Mouse (Mus musculus) lung, postnatal 0 days (tissue): ENCODE results near the gene Podnl1. TPM values are rescaled to one million over a fixed set of nuclear protein-coding genes. Genes with fewer than 3 reads are reported as not detected.

Experiments
- ATAC-seq: fragments of 200-750 bp; cut with Nextera tagmentation; 2 replicates; pipeline ENCODE4 v1.8.0; 2017; ENCODE audit warnings: moderate library complexity
- DNase-seq: peaks from one replicate; pipeline ENCODE4 v3.0.0-alpha.2; 2016; ENCODE audit warnings: low spot score
- H3K27ac ChIP-seq: fragments of 300-500 bp; sonication (generic); 2 replicates; pipeline ENCODE4 v1.5.1; 2014; ENCODE audit warnings: antibody characterized with exemption, mild to moderate bottlenecking, low read length, mixed read lengths
- H3K27me3 ChIP-seq: fragments of 300-500 bp; sonication (generic); replicated peaks from 2 replicates; pipeline ENCODE4 v1.6.1; 2014; ENCODE audit warnings: low read length, mixed read lengths; ENCODE audit not compliant: insufficient read depth
- H3K36me3 ChIP-seq: fragments of 300-500 bp; sonication (generic); 2 replicates; pipeline ENCODE4 v1.6.1; 2014; ENCODE audit warnings: low read length, mixed read lengths; ENCODE audit not compliant: insufficient read depth
- H3K4me1 ChIP-seq: fragments of 300-500 bp; sonication (generic); 2 replicates; pipeline ENCODE4 v1.6.1; 2014; ENCODE audit warnings: antibody characterized with exemption, low read depth, low read length, mixed read lengths; ENCODE audit not compliant: insufficient read depth
- H3K4me2 ChIP-seq: fragments of 300-500 bp; sonication (generic); replicated peaks from 2 replicates; pipeline ENCODE4 v1.6.1; 2014; ENCODE audit warnings: low read depth, mild to moderate bottlenecking, low read length, moderate library complexity, mixed read lengths
- H3K4me3 ChIP-seq: fragments of 300-500 bp; sonication (generic); 2 replicates; pipeline ENCODE4 v1.5.1; 2014; ENCODE audit warnings: low read depth, low read length
- H3K9ac ChIP-seq: fragments of 300-500 bp; sonication (generic); replicated peaks from 2 replicates; pipeline ENCODE4 v1.6.1; 2014; ENCODE audit warnings: low read depth, mild to moderate bottlenecking
- H3K9me3 ChIP-seq: fragments of 300-500 bp; sonication (generic); 2 replicates; pipeline ENCODE4 v1.6.1; 2016; ENCODE audit warnings: low read length, mixed read lengths
- CTCF ChIP-seq: IDR thresholded peaks from 2 replicates; pipeline ENCODE4 v1.5.1; 2016; ENCODE audit warnings: antibody characterized with exemption, mild to moderate bottlenecking
- EP300 ChIP-seq: IDR thresholded peaks from 2 replicates; pipeline ENCODE4 v1.6.1; 2016; ENCODE audit warnings: antibody characterized with exemption, mild to moderate bottlenecking, control low read depth
- WGBS: fragments of 180-500 bp; shearing (Covaris S2); extraction: QIAGEN DNeasy Blood & Tissue Kit; methylation state at CpG from one replicate; pipeline ENCODE4 v1.1.7; 2014; 5-methylcytosine and 5-hydroxymethylcytosine counted together
- polyA plus RNA-seq: library from polyadenylated mRNA; unstranded; fragments of >200 nt; fragmentation: Nextera tagmentation; extraction: Ambion mirVana; gene quantifications from 2 replicates; pipeline ENCODE4 v1.2.1, GENCODE M21; 2015

Podnl1 gene
- polyA plus RNA-seq, 1 experiment from 2014 or later: 0.19 TPM

DNA sequence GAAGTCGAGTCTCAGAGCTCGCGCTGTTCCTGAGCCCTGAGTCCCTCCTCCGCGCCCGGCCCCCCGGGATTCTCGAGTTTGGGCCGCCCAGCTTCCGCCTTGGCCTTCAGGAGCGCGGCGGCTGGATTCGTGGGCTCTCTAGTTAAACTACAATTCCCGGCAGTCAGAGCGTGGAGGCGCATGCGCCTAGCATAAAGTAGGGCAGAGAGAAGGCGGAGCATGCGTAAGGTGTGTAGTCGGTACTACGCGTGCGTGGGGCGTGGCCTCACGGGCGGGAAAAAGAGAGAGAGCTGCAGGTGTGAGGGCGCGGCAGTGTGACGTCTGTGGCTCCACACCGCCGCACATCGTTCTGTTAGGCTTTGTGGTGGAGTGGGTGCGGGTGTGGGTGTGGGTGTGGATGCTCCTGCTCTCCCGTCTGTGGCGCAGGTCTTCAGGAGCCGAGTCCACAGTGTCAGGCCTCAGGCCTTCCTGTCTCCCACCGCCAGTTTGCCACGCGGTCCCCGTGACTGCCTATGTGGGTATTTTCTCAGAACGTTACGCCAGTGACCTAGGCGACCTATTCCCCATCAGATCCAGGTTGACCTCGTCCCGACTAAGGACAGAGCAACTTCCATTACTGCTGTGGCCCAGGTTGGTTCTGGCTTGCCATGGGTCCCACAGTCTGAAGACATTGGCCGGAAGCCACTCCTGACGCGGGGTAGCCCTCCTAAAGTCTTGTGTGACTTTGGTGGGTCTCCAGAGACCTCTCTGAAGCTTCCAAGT lies 22.2 kb downstream of the Podnl1 start, which contains the start of the genes Cc2d1a and 4930432K21Rik:
Cc2d1a (minus strand) TSS at position 168 of the 762 bp plus-strand sequence.
4930432K21Rik (plus strand) TSS at position 257 of the 762 bp plus-strand sequence.
- H3K4me2 ChIP-seq: peak within 1 kb of the TSS; percentile 96
- peak within 1 kb of the TSS; percentile 69 for H3K27ac ChIP-seq
- 18% methylated on average over 40 of the region's 49 CpGs for WGBS
- H3K9me3 ChIP-seq: no peaks in the 10 kb centered on the region
- H3K9ac ChIP-seq: peak within 1 kb of the TSS; percentile 60
- TF ChIP-seq EP300 (no peak), CTCF (no peak)
- no peaks in the 10 kb centered on the region for H3K27me3 ChIP-seq
- ATAC-seq (peak; percentile 95), DNase-seq (peak; percentile 99)
- H3K4me3 ChIP-seq: peak within 1 kb of the TSS; percentile 60
- H3K4me1 ChIP-seq: peaks cover 6% of the 10 kb centered on the region; the same call in 1 of the 2 replicates
- peaks cover 10% of the 10 kb centered on the region; the same call in 1 of the 2 replicates for H3K36me3 ChIP-seq

DNA sequence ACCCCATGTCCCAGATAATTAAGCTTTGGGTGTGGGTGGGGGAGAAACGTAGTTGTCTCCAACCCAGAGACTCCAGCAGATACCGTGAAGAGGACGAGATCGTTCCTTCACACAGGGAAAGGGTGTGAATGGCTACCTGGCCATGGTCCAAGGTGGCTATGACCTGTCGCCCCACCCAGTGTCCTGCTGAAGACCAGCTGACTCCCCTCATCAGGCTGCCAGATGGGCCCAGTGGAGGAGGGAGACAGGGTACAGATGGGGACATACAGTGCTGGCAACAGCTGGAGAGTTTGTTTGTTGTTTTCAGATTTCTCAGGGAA lies 22.7 kb downstream of the Podnl1 start:
- peak overlapping the region; percentile 96; the same call in 1 of the 2 replicates for H3K4me2 ChIP-seq
- DNase-seq (peak; percentile 62), ATAC-seq (peak; percentile 33; the same call in 1 of the 2 replicates)
- no peaks in the 10 kb centered on the region for H3K9me3 ChIP-seq
- H3K36me3 ChIP-seq: peaks cover 5% of the 10 kb centered on the region; the same call in 1 of the 2 replicates
- peak overlapping the region; percentile 40; the same call in 1 of the 2 replicates for H3K27ac ChIP-seq
- H3K27me3 ChIP-seq: no peaks in the 10 kb centered on the region
- peaks cover 6% of the 10 kb centered on the region; the same call in 1 of the 2 replicates for H3K4me1 ChIP-seq
- TF ChIP-seq EP300: no peak
- TF ChIP-seq CTCF: no peak
- H3K9ac ChIP-seq: 0 out of 2 replicates have a peak overlapping the region, but pooled peaks have one; percentile 60
- WGBS: 53% methylated on average over 5 of the region's 5 CpGs
- H3K4me3 ChIP-seq: 0 out of 2 replicates have a peak overlapping the region, but pooled peaks have one; percentile 60

DNA sequence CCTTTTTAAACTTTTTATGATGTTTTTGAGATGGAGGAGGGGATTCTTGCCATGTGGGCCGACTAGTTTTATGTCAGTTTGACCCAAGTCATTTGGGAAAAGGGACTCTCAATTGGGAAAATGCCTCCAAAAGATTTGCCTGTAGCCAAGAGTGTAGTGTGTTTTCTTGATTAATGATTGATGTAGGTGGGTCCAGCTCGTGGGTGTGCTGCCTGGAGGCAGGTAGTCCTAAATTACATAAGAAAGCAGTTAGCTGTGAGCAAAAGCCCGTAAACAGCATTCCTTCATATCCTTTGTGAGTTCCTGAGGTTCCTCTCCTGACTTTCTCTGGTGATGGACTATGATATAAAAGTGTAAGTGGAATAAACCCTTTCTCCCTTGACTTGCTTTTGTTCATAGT lies 23.4 kb downstream of the Podnl1 start:
- H3K4me1 ChIP-seq: peaks cover 6% of the 10 kb centered on the region; the same call in 1 of the 2 replicates
- no peak overlapping the region for H3K4me3 ChIP-seq
- H3K36me3 ChIP-seq: no peaks in the 10 kb centered on the region
- WGBS: 63% methylated on average over 3 of the region's 3 CpGs
- H3K9ac ChIP-seq: no peak overlapping the region
- H3K9me3 ChIP-seq: no peaks in the 10 kb centered on the region
- H3K27me3 ChIP-seq: no peaks in the 10 kb centered on the region
- DNase-seq: no peak
- H3K4me2 ChIP-seq: no peak overlapping the region
- no peak for ATAC-seq
- no peak overlapping the region for H3K27ac ChIP-seq
- no peak for TF ChIP-seq CTCF
- TF ChIP-seq EP300: no peak

DNA sequence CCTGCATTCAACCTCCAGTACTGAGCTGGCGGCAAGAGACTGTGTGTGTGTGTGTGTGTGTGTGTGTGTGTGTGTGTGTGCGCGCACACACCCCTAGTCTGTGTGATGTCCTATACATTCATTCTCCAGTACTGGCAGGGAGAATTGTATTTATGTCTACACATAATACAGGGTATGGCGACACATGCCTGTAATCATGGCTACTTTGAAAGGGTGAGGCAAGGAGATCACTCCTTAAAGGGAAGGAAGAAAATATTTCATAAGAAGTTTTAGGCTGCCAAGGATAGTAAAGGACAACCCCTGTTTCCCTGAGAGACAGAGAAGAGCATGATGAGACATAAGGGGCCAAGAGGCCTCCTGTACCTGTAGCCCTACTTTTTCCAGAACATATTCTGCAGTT lies 31.8 kb downstream of the Podnl1 start:
- H3K27ac ChIP-seq: no peak overlapping the region
- no peak for TF ChIP-seq CTCF
- no peak for TF ChIP-seq EP300
- 90% methylated on average over 4 of the region's 4 CpGs for WGBS
- DNase-seq (no peak), ATAC-seq (no peak)
- no peaks in the 10 kb centered on the region for H3K9me3 ChIP-seq
- H3K4me2 ChIP-seq: no peak overlapping the region
- no peak overlapping the region for H3K9ac ChIP-seq
- no peaks in the 10 kb centered on the region for H3K36me3 ChIP-seq
- no peaks in the 10 kb centered on the region for H3K4me1 ChIP-seq
- no peak overlapping the region for H3K4me3 ChIP-seq
- H3K27me3 ChIP-seq: no peaks in the 10 kb centered on the region

DNA sequence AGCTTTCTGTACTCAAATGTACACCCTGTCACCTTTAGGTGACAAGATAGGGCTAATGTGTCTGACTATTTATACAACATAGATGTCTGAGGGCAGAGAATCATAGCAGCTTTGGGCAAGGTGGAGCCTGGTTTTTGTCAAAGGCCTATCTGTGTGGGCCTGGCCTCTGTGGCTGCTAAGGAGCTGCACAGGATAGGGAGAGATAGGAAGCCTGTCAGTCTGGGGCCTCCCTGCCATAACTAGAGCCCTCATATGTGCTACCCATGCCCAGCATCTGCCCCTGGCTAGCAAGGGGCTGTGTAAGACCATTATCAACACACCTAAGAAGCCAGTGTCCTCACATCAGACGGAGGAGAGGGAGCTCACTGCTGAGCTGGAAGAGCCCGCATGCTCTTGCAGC lies 41.9 kb downstream of the Podnl1 start:
- Histone ChIP-seq H3K4me2 (no peak overlapping the region), H3K4me1 (no peaks in the 10 kb centered on the region), H3K9ac (no peak overlapping the region), H3K36me3 (no peaks in the 10 kb centered on the region), H3K27ac (no peak overlapping the region), H3K4me3 (no peak overlapping the region), H3K9me3 (no peaks in the 10 kb centered on the region), H3K27me3 (no peaks in the 10 kb centered on the region)
- DNase-seq (no peak), ATAC-seq (no peak)
- WGBS: 85% methylated on average over 2 of the region's 2 CpGs
- TF ChIP-seq EP300 (no peak), CTCF (no peak)

DNA sequence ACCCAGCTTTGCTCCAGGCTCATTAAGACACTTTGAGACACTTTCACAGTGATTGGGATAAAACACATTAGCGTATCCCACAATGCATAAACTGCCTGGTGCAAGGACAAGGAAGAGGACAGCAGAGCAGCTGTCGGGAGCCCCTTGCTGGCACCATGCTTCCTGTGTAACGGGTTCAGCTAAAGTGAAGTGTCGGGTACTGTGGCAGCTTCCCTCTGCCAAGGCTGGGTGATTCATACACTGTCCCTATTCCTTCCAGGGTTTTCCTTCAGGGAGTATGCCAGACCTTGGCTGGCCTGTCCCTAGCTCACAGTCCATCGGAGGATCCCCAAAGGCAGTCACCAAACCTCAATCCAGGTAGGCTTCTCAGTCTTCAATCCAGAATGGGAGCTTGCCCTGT lies 44.3 kb downstream of the Podnl1 start:
- Histone ChIP-seq H3K4me1 (no peaks in the 10 kb centered on the region), H3K9me3 (no peaks in the 10 kb centered on the region), H3K4me2 (no peak overlapping the region), H3K9ac (no peak overlapping the region), H3K4me3 (no peak overlapping the region), H3K36me3 (no peaks in the 10 kb centered on the region), H3K27ac (no peak overlapping the region), H3K27me3 (no peaks in the 10 kb centered on the region)
- 77% methylated on average over 5 of the region's 5 CpGs for WGBS
- TF ChIP-seq CTCF: no peak
- ATAC-seq (no peak), DNase-seq (no peak)
